9 mouse cellular contexts compared by ENCODE assay signal in genomic region chr15:78531451-78531720, GRCm38 (mm10). TPM values are rescaled to one million over a fixed set of nuclear protein-coding genes. Genes with fewer than 3 reads are reported as not detected.
DNase-seq lines count a peak whose midpoint lies in the region; TF ChIP-seq lines count a peak whose summit lies in the region.
"Had no signal": no experiment of that assay in that cellular context is flagged by ENCODE, and none has a peak within 500 bp of the region (broad histone marks: within the 10 kb centered on the region; RNA-seq: fewer than 3 reads in every experiment).

No protein-coding gene starts in this region.

- peak overlapping the region; percentile 44 for H3K4me3 ChIP-seq in heart, adult 2 months
- H3K4me3 ChIP-seq in E14TG2a.4 (replicated peaks; ENCODE audit: low read length) = peak overlapping the region; percentile 69
- H3K4me3 ChIP-seq in hindbrain, embryonic 10.5 days = peak overlapping the region; percentile 49

- no peaks in the 10 kb centered on the region for H3K36me3 ChIP-seq in heart, adult 2 months (ENCODE audit: control insufficient read depth, insufficient read depth, low read length)
- H3K36me3 ChIP-seq in E14TG2a.4 (ENCODE audit: insufficient read depth, low read length) = no peaks in the 10 kb centered on the region
- H3K36me3 ChIP-seq in hindbrain, embryonic 10.5 days = no peaks in the 10 kb centered on the region

- intact Hi-C loops in heart, adult 2 months (cut with DNase I) = loop anchor here (5.0 kb wide), 1 partner anchor 51 kb away; no protein-coding TSS in a partner anchor
- intact Hi-C loops in left cerebral cortex, postnatal 14 days (cut with DNase I) = loop anchor here (10.0 kb wide), 1 partner anchor 177 kb away; no protein-coding TSS in a partner anchor

- no peak for TF ChIP-seq EP300 in heart, adult 2 months (IDR thresholded peaks at IDR 0.05; ENCODE audit: insufficient read depth, low read depth, low read length)

- 51% methylated on average over 4 of the region's 4 CpGs for WGBS in heart, adult 2 months
- 76% methylated on average over 4 of the region's 4 CpGs for WGBS in hindbrain, embryonic 10.5 days

- H3K79me2 ChIP-seq in heart, adult 2 months (replicated peaks; ENCODE audit: control insufficient read depth, insufficient read depth, low read length) = no peaks in the 10 kb centered on the region

- peak overlapping the region; percentile 92 for H3K27ac ChIP-seq in heart, adult 2 months
- peak overlapping the region; percentile 81 for H3K27ac ChIP-seq in hindbrain, embryonic 10.5 days

- peak in 1 of 2 experiments; percentile 24 for DNase-seq in heart, adult 2 months
- DNase-seq in heart, adult 11 months = no peak
- no peak for DNase-seq in hindbrain, embryonic 10.5 days (ENCODE audit: low spot score)
- peak; percentile 27 for DNase-seq in lung, postnatal 10 days
- DNase-seq in thymus, postnatal 0 days (ENCODE audit: low spot score) = no peak
- no peak for DNase-seq in adrenal gland, postnatal 14 days
- no peak for DNase-seq in left cerebral cortex, postnatal 14 days (ENCODE audit: low spot score in 2 of 2)

- TF ChIP-seq CTCF in heart, adult 2 months (IDR thresholded peaks at IDR 0.05) = no peak
- TF ChIP-seq CTCF in E14TG2a.4 (conservative IDR thresholded peaks at IDR 0.05; ENCODE audit: low read length) = no peak

- H3K9ac ChIP-seq in heart, adult 2 months (ENCODE audit: low read depth, low read length) = peak overlapping the region; percentile 60

- no peak for TF ChIP-seq POLR2A in heart, adult 2 months (IDR thresholded peaks at IDR 0.05; ENCODE audit: insufficient read depth, low read depth, low read length)

- no peaks in the 10 kb centered on the region for H3K27me3 ChIP-seq in heart, adult 2 months (ENCODE audit: control insufficient read depth, insufficient read depth, low read length)
- peaks cover 3% of the 10 kb centered on the region for H3K27me3 ChIP-seq in E14TG2a.4 (ENCODE audit: insufficient read depth, low read length)
- peaks cover 19% of the 10 kb centered on the region for H3K27me3 ChIP-seq in hindbrain, embryonic 10.5 days (ENCODE audit: insufficient read depth, poor library complexity, severe bottlenecking)

- H3K9me3 ChIP-seq in E14TG2a.4 (ENCODE audit: low read length) = peaks cover 7% of the 10 kb centered on the region; the same call in 1 of the 2 replicates
- H3K9me3 ChIP-seq in hindbrain, embryonic 10.5 days = no peaks in the 10 kb centered on the region

- H3K4me1 ChIP-seq in heart, adult 2 months (ENCODE audit: control insufficient read depth, insufficient read depth, low read length) = peaks cover 21% of the 10 kb centered on the region
- peaks cover 28% of the 10 kb centered on the region for H3K4me1 ChIP-seq in E14TG2a.4 (replicated peaks; ENCODE audit: low read depth, low read length)
- H3K4me1 ChIP-seq in hindbrain, embryonic 10.5 days (replicated peaks) = peaks cover 49% of the 10 kb centered on the region

RNA-seq across cellular contexts. Expression of gene C1qtnf6, which starts 0.2 kb away (rescaled TPM):
- total RNA-seq in heart, adult 2 months (2021) = 10 to 100 TPM; 14.1 to 17.0 TPM
- polyA plus RNA-seq in heart, adult 2 months (2012; rRNA removed) = 20.8 and 40.5 TPM in 2 replicates
- 9.8 and 9.9 TPM in 2 replicates for polyA plus RNA-seq in hindbrain, embryonic 10.5 days (2016; fragmentation: Nextera tagmentation; extraction: Ambion mirVana)
- 6.5 and 9.1 TPM in 2 replicates for polyA plus RNA-seq in thymus, postnatal 0 days (2015; fragmentation: Nextera tagmentation; extraction: Ambion mirVana)
- 53.4 and 69.2 TPM in 2 replicates for total RNA-seq in adrenal gland, postnatal 14 days (2021)
- 1 to 10 TPM; 7.7 to 9.0 TPM for total RNA-seq in left cerebral cortex, postnatal 14 days (2021)

RNA-seq across cellular contexts. Expression of gene Sstr3, which starts 13.1 kb away (rescaled TPM):
- not detected for total RNA-seq in heart, adult 2 months (2021)
- not detected in 2 replicates for polyA plus RNA-seq in heart, adult 2 months (2012; rRNA removed)
- polyA plus RNA-seq in hindbrain, embryonic 10.5 days (2016; fragmentation: Nextera tagmentation; extraction: Ambion mirVana) = 0.04 and 0.22 TPM in 2 replicates
- 0.03 and 0.05 TPM in 2 replicates for polyA plus RNA-seq in thymus, postnatal 0 days (2015; fragmentation: Nextera tagmentation; extraction: Ambion mirVana)
- 0.56 and 0.98 TPM in 2 replicates for total RNA-seq in adrenal gland, postnatal 14 days (2021)
- 10 to 100 TPM; 16.7 to 20.6 TPM for total RNA-seq in left cerebral cortex, postnatal 14 days (2021)
- total RNA-seq: hematopoietic stem cell, adult 5-6 weeks had no signal

RNA-seq across cellular contexts. Expression of gene Il2rb, which starts 36.3 kb away (rescaled TPM):
- under 1 TPM; 0.31 to 0.55 TPM for total RNA-seq in heart, adult 2 months (2021)
- 1.4 and 2.3 TPM in 2 replicates for polyA plus RNA-seq in heart, adult 2 months (2012; rRNA removed)
- polyA plus RNA-seq in hindbrain, embryonic 10.5 days (2016; fragmentation: Nextera tagmentation; extraction: Ambion mirVana) = not detected in 2 replicates
- polyA plus RNA-seq in thymus, postnatal 0 days (2015; fragmentation: Nextera tagmentation; extraction: Ambion mirVana) = 10.3 and 12.2 TPM in 2 replicates
- 0.41 and 4.2 TPM in 2 replicates for total RNA-seq in adrenal gland, postnatal 14 days (2021)
- total RNA-seq in left cerebral cortex, postnatal 14 days (2021) = under 1 TPM in 1 of 2 experiments, not detected in 1; 0.11 TPM

RNA-seq across cellular contexts. Expression of gene Rac2, which starts 41.2 kb away (rescaled TPM):
- 1 to 10 TPM; 4.5 to 8.7 TPM for total RNA-seq in heart, adult 2 months (2021)
- 7.7 and 44.7 TPM in 2 replicates for polyA plus RNA-seq in heart, adult 2 months (2012; rRNA removed)
- polyA plus RNA-seq in hindbrain, embryonic 10.5 days (2016; fragmentation: Nextera tagmentation; extraction: Ambion mirVana) = 7.8 and 8.1 TPM in 2 replicates
- polyA plus RNA-seq in thymus, postnatal 0 days (2015; fragmentation: Nextera tagmentation; extraction: Ambion mirVana) = 662 and 779 TPM in 2 replicates
- 9.0 and 44.5 TPM in 2 replicates for total RNA-seq in adrenal gland, postnatal 14 days (2021)
- 1 to 10 TPM; 2.3 to 4.6 TPM for total RNA-seq in left cerebral cortex, postnatal 14 days (2021)
